Mouse (Mus musculus) forebrain, embryonic 14.5 days (tissue): ENCODE data around the gene Anapc5. TPM values are rescaled to one million over a fixed set of nuclear protein-coding genes. Genes with fewer than 3 reads are reported as not detected.

Source experiments
- ATAC-seq: fragments of 200-750 bp; cut with Nextera tagmentation; 2 replicates; pipeline ENCODE4 v1.8.0; 2017; ENCODE audit warnings: mild to moderate bottlenecking, moderate library complexity
- DNase-seq: peaks from one replicate; pipeline ENCODE4 v3.0.0-alpha.2; 2015; ENCODE audit warnings: low spot score
- H3K27ac ChIP-seq: fragments of 300-500 bp; sonication (generic); 2 replicates; pipeline ENCODE4 v1.5.1; 2014; ENCODE audit warnings: low read depth, mild to moderate bottlenecking, control low read depth, low read length, moderate library complexity
- H3K27me3 ChIP-seq: fragments of 300-500 bp; sonication (generic); replicated peaks from 2 replicates; pipeline ENCODE4 v1.6.1; 2014; ENCODE audit warnings: low read length, control low read depth, mixed read lengths; ENCODE audit not compliant: control insufficient read depth, insufficient read depth
- H3K36me3 ChIP-seq: fragments of 300-500 bp; sonication (generic); 2 replicates; pipeline ENCODE4 v1.6.1; 2014; ENCODE audit warnings: low read length, control low read depth; ENCODE audit not compliant: control insufficient read depth, insufficient read depth
- H3K4me1 ChIP-seq: fragments of 300-500 bp; sonication (generic); 2 replicates; pipeline ENCODE4 v1.6.1; 2014; ENCODE audit warnings: antibody characterized with exemption, low read length, control low read depth; ENCODE audit not compliant: control insufficient read depth, insufficient read depth
- H3K4me2 ChIP-seq: fragments of 300-500 bp; sonication (generic); 2 replicates; pipeline ENCODE4 v1.6.1; 2014; ENCODE audit warnings: mild to moderate bottlenecking, control low read depth, low read length
- H3K4me3 ChIP-seq: fragments of 300-500 bp; sonication (generic); 2 replicates; pipeline ENCODE4 v1.5.1; 2014; ENCODE audit warnings: low read depth, low read length, control low read depth
- H3K9ac ChIP-seq: fragments of 300-500 bp; sonication (generic); 2 replicates; pipeline ENCODE4 v1.6.1; 2014; ENCODE audit warnings: mild to moderate bottlenecking, low read length, control low read depth, moderate library complexity
- H3K9me3 ChIP-seq: fragments of 300-500 bp; sonication (generic); replicated peaks from 2 replicates; pipeline ENCODE4 v1.6.1; 2016; ENCODE audit warnings: low read length, control low read depth, mixed read lengths; ENCODE audit not compliant: control insufficient read depth
- WGBS: fragments of 180-500 bp; shearing (Covaris S2); extraction: QIAGEN DNeasy Blood & Tissue Kit; methylation state at CpG from one replicate; pipeline ENCODE4 v1.1.7; 2014; 5-methylcytosine and 5-hydroxymethylcytosine counted together
- polyA plus RNA-seq: library from polyadenylated mRNA; unstranded; fragments of >200 nt; fragmentation: Nextera tagmentation; extraction: Ambion mirVana; gene quantifications from 2 replicates; pipeline ENCODE4 v1.2.1, GENCODE M21; 2014

The Anapc5 gene
- polyA plus RNA-seq, 1 experiment from 2014 or later: 484 TPM

DNA sequence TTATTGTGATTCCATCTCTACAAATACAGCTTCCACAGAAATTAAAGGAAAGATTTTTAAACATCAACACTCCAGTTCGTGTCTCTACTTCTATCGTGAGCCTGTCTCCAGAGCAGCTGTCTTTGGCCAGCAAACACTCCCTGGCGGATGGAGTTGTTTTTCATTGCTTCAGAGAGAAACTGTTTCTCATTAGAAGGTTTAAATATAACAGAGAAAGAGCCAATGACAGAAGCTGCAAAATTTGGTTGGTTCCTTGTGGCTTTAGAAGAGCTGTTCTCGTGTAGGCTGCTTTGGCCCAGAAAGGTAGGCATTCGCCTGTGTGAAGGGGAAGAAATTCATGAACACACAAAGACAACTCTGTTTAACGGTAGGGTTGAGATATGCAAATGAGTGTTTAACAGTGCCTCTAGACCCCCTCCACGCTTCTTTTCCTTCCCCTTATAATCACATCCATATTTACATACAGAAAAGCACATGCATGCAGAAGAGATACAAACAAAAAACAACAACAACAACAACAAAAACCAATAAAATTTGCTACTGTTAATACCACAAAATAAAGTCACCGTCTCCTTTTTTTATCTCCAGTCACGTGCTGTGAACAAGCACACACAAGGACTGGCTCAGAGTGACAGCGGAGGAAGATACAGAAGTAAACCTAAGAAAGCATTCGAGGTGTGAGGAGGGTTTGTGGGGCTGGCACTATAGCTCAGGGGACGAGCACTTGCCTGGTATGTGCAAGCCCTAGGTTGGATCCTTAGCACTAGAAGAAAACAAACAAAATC, 34.9 kb downstream of the Anapc5 start:
- Histone ChIP-seq H3K36me3 (peaks cover 52% of the 10 kb centered on the region), H3K27me3 (no peaks in the 10 kb centered on the region), H3K27ac (0 out of 2 replicates have a peak overlapping the region, but pooled peaks have one; percentile 33), H3K9me3 (no peaks in the 10 kb centered on the region), H3K9ac (no peak overlapping the region), H3K4me1 (no peaks in the 10 kb centered on the region), H3K4me3 (no peak overlapping the region), H3K4me2 (no peak overlapping the region)
- no peak for DNase-seq
- no peak for ATAC-seq
- 59% methylated on average over 12 of the region's 12 CpGs for WGBS

DNA sequence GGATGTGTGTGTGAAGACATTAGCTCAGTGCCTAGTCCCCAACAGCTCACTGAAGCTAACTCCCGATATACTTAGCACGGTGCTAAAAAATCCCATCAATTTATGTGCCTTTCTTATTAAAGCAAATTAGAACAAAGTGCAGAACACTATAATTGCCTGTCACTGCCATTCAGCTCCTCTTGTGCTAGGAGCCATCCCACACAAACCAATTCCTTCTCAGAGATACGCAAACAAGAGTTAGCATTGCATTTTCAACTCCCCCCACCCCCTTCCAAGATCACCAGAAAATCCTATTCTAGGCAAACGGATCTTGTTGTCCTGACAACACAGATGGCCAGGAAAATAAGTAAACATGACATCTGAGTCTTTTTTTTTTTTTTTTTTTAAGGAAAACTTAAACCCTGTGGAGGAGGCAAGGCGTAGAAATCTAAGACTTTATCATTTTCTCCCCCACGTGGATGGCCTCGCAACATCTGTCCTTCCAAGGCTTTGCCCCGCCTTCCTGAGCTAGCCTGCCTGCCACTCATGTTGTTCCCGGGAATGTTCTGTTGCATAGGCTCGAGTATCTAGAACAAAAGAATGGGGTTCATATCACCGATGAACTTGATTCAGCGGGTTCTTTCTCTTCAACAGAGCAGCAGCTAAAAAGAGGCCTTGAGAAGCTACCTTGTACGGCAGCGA, 37.3 kb downstream of the Anapc5 start:
- 59% methylated on average over 14 of the region's 14 CpGs for WGBS
- ATAC-seq (no peak), DNase-seq (peak; percentile 31)
- H3K36me3 ChIP-seq: peaks cover 36% of the 10 kb centered on the region
- 0 out of 2 replicates have a peak, but pooled peaks cover 2% of the 10 kb centered on the region for H3K4me1 ChIP-seq
- no peak overlapping the region for H3K9ac ChIP-seq
- no peaks in the 10 kb centered on the region for H3K27me3 ChIP-seq
- H3K9me3 ChIP-seq: no peaks in the 10 kb centered on the region
- H3K27ac ChIP-seq: no peak overlapping the region
- no peak overlapping the region for H3K4me3 ChIP-seq
- no peak overlapping the region for H3K4me2 ChIP-seq

DNA sequence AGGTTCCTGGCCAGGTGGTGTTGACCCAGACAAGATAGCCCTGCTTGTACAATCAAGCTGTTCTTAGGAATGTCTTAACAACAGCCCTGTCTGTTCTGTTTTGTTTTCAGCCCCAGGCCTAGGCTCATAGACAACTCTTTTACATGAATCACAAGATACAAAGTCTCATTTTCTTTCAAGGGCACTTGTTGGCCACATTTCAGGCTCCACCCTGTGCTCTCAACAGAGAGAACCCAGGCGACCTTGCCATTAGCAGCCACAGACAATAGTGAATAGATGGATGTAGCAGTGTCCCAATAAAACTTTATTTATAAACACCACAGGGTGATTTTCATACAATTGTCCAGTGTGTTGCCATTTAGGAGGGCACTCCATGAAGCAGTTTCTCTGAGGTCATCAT, 39.1 kb downstream of the Anapc5 start:
- ATAC-seq: no peak
- no peak overlapping the region for H3K4me3 ChIP-seq
- H3K27me3 ChIP-seq: no peaks in the 10 kb centered on the region
- 66% methylated on average over 1 of the region's 1 CpGs for WGBS
- H3K4me1 ChIP-seq: 0 out of 2 replicates have a peak, but pooled peaks cover 2% of the 10 kb centered on the region
- DNase-seq: no peak
- no peak overlapping the region for H3K27ac ChIP-seq
- no peak overlapping the region for H3K4me2 ChIP-seq
- H3K9me3 ChIP-seq: no peaks in the 10 kb centered on the region
- no peak overlapping the region for H3K9ac ChIP-seq
- peaks cover 19% of the 10 kb centered on the region for H3K36me3 ChIP-seq

DNA sequence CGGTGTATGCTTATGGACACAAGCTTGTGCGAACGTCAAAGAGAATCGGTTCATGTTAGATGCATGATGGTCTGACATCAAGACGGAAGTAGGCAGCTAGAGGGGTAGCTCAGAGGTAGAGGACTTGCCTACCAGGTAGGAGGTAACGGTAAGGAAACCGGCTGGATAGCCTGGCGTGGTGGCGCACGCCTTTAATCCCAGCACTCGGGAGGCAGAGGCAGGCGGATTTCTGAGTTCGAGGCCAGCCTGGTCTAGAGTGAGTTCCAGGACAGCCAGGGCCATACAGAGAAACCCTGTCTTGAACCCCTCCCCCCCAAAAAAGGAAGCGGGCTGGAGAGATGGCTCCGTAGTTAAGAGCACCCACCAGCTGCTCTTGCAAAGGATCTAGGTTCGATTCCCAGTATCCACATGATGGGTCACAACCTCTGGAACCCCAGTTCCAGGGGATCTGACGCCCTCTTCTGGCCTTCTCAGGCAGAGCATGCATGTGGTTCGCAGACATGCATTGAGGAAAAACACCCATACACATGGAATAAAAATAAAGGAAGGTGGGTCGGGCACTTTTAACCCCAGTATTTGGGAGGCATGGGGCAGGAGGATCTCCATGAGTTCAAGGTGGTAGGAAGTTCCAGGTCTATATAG, 40.2 kb downstream of the Anapc5 start:
- Histone ChIP-seq H3K27ac (no peak overlapping the region), H3K36me3 (peaks cover 7% of the 10 kb centered on the region; the same call in 1 of the 2 replicates), H3K9me3 (no peaks in the 10 kb centered on the region), H3K9ac (no peak overlapping the region), H3K4me1 (0 out of 2 replicates have a peak, but pooled peaks cover 2% of the 10 kb centered on the region), H3K27me3 (no peaks in the 10 kb centered on the region), H3K4me3 (no peak overlapping the region), H3K4me2 (no peak overlapping the region)
- no peak for DNase-seq
- WGBS: 90% methylated on average over 19 of the region's 19 CpGs
- ATAC-seq: no peak

DNA sequence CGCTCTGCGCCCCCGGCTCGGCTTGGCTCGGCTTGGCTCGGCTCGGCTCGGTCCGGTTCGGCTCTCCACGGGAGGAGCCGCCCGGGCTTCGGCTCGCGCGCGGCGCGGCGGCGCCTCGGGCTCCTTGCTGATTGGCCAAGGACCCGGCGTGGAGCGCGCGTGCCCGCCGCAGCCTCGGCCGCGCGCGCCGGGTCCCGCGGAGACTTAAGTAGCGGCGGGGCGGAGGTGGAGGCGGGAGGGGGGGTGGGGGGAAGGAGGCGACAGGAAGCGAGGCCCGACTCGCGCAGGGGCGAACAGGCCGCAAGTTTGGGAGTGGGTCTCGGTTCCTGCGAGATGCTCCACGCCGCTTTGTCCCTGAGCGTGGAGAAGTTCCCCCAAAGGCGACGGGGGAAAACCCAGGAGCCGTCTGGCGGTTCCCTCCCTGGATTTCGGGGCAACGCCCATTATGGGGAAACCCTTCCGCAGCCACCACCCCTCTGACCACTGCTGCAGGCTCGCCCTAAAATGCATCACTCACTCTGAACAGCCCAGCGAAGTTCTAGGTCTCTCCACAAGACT, 41.8 kb downstream of the Anapc5 start, which contains the start of gene Camkk2:
Gene Camkk2, minus strand, starts transcription at position 133 of the 558 bp plus-strand sequence.
- Histone ChIP-seq H3K9ac (peak within 1 kb of the TSS; percentile 89), H3K4me3 (peak within 1 kb of the TSS; percentile 84), H3K27me3 (no peaks in the 10 kb centered on the region), H3K9me3 (no peaks in the 10 kb centered on the region), H3K4me1 (0 out of 2 replicates have a peak, but pooled peaks cover 2% of the 10 kb centered on the region), H3K27ac (peak within 1 kb of the TSS; percentile 68), H3K36me3 (no peaks in the 10 kb centered on the region), H3K4me2 (peak within 1 kb of the TSS; percentile 91)
- ATAC-seq (peak; percentile 90), DNase-seq (peak; percentile 92)
- under 1% methylated on average over 46 of the region's 63 CpGs for WGBS

DNA sequence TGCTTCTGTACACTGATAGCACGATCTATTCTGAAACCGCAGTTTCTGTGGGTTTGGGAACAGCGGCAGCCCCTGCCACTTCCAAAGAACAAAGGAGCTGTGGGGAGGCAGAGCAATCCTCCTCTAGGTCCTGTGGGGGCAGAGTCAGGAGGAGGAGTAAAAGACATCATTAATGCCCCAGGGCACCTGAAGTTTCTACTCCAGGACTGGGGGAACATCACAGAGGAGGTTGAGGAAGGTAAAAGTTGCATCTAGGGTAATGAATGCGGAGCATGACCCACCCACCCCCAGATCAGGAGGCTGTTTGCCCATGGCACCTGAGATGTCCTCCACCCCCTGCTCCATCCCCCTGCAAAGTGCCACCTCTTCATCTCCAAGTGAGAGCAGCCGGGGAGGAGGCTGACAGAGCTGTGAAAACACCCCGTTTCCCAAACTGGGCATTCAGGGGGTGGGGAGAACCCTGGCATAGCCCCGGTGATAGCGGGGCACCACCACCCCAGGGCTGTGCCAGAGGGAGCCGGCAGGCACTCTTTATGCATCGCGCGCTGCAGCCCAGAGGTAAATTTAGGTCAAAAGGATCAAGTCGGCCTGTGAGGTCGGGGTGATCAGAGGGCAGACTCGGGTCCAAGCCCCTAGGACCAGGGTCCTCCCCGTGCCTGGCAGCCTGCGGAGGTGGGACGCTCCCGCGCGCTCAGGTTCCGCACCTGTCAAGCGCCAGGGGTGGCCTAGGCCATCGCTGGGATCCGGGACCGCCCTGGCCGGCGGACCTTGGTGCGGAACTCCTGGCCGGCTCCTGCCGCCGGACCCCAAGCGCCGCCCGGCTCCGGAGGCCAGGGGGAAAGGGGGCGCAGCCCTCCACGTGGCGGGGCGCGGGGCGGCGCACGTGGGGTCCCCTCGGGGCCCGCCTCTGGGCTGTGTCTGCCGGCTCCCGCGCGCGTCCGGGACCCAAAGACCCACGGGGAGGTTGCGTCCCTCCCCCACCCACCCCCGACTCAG, 42.6 kb downstream of the Anapc5 start:
- Histone ChIP-seq H3K9me3 (no peaks in the 10 kb centered on the region), H3K9ac (peak overlapping the region; percentile 89), H3K27ac (peak overlapping the region; percentile 68; the same call in 1 of the 2 replicates), H3K4me2 (peak overlapping the region; percentile 91), H3K36me3 (no peaks in the 10 kb centered on the region), H3K4me3 (peak overlapping the region; percentile 84), H3K27me3 (no peaks in the 10 kb centered on the region), H3K4me1 (0 out of 2 replicates have a peak, but pooled peaks cover 2% of the 10 kb centered on the region)
- DNase-seq (peak; percentile 30), ATAC-seq (peak; percentile 64)
- WGBS: under 1% methylated on average over 41 of the region's 55 CpGs

DNA sequence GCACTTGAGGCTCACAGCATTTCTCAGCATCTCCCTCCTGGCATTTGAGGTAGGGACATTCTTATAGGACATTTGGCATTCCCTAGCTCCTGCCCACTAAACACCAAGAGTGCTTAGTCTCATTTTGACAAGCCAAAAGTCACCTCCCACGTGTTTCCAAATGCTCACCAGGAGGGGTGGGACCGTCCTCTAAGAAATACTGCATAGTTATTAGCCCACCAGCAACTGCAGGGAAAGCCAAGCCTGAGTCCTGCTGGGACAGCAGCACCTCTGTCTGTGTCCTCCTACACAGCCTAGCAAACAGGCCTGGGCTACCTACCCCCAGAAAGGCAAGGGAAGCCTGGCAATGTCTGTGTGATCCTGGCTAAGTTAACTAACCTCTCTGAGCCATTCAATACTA, 43.8 kb downstream of the Anapc5 start:
- ATAC-seq: no peak
- H3K4me1 ChIP-seq: 0 out of 2 replicates have a peak, but pooled peaks cover 2% of the 10 kb centered on the region
- no peak overlapping the region for H3K4me2 ChIP-seq
- no peaks in the 10 kb centered on the region for H3K36me3 ChIP-seq
- H3K27me3 ChIP-seq: no peaks in the 10 kb centered on the region
- no peak for DNase-seq
- H3K9me3 ChIP-seq: no peaks in the 10 kb centered on the region
- WGBS: 63% methylated on average over 2 of the region's 2 CpGs
- no peak overlapping the region for H3K27ac ChIP-seq
- no peak overlapping the region for H3K4me3 ChIP-seq
- no peak overlapping the region for H3K9ac ChIP-seq
